ENCODE assay signal across 23 mouse cellular contexts in the genomic region with DNA sequence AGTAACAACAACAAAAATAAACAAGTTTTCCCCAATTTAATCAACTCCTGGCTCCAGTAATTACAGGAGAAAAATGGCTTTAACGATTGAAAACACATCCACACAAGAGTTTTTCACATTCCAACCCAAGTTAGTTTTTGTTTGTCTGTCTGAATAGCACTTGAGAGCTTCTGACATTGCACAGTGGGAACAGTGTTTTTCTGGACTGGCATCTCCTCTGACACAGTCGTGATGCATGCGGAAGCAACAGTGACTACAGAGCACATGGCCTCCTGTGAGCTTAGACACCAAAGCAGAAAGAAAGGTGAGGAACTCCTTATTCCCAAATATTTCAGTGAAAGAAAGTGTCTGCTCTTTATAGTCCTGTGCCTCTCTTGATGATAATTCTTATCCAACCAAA.
DNase-seq lines count a peak whose midpoint lies in the region; ATAC-seq lines count a peak whose summit lies in the region.
"Had no signal": no experiment of that assay in that cellular context is flagged by ENCODE, and none has a peak within 500 bp of the region (broad histone marks: within the 10 kb centered on the region; RNA-seq: fewer than 3 reads in every experiment).

No protein-coding gene starts in this region.

- peak; percentile 17 for DNase-seq in embryonic facial prominence, embryonic 11.5 days (ENCODE audit: low spot score)
- DNase-seq in embryonic facial prominence, embryonic 10.5 days (ENCODE audit: low spot score), result no peak
- no peak for DNase-seq in limb, embryonic 10.5 days (ENCODE audit: low spot score)
- no peak for DNase-seq in forebrain, embryonic 14.5 days (ENCODE audit: low spot score)
- DNase-seq in left cerebral cortex, adult 9 months (ENCODE audit: low spot score in 2 of 2), result no peak
- no peak for DNase-seq in spleen, postnatal 14 days (ENCODE audit: low spot score in 2 of 2)
- DNase-seq: adrenal gland, postnatal 10 days; B cell, adult 2 months; cerebellum, adult 11-12 months; cerebellum, adult 9-10 months; cerebellum, postnatal 25 days; gastrocnemius, postnatal 14 days; heart, adult 2 months; heart, postnatal 14 days had no signal

- no peaks in the 10 kb centered on the region; the same call in 1 of the 2 replicates for H3K4me1 ChIP-seq in embryonic facial prominence, embryonic 11.5 days (ENCODE audit: control insufficient read depth, insufficient read depth, low read length)
- H3K4me1 ChIP-seq in embryonic facial prominence, embryonic 10.5 days, result peaks cover 17% of the 10 kb centered on the region
- peaks cover 23% of the 10 kb centered on the region for H3K4me1 ChIP-seq in limb, embryonic 12.5 days (replicated peaks)
- H3K4me1 ChIP-seq in limb, embryonic 10.5 days, result peaks cover 13% of the 10 kb centered on the region
- H3K4me1 ChIP-seq in forebrain, embryonic 14.5 days (ENCODE audit: control insufficient read depth, insufficient read depth, low read length), result peaks cover 8% of the 10 kb centered on the region; the same call in 1 of the 2 replicates
- H3K4me1 ChIP-seq: heart, embryonic 15.5 days had no signal

- H3K9ac ChIP-seq in embryonic facial prominence, embryonic 11.5 days (replicated peaks; ENCODE audit: low read length), result no peak overlapping the region
- no peak overlapping the region for H3K9ac ChIP-seq in limb, embryonic 12.5 days (replicated peaks)
- H3K9ac ChIP-seq in forebrain, embryonic 14.5 days (ENCODE audit: low read length), result no peak overlapping the region
- H3K9ac ChIP-seq: heart, embryonic 15.5 days; hindbrain, embryonic 15.5 days had no signal

- no peak for ATAC-seq in embryonic facial prominence, embryonic 11.5 days (replicated peaks; ENCODE audit: insufficient number of reproducible peaks, low FRiP score, low TSS enrichment, low read depth)
- no peak for ATAC-seq in limb, embryonic 12.5 days (ENCODE audit: insufficient number of reproducible peaks, insufficient read depth, low FRiP score, low TSS enrichment, low read depth)
- peak; percentile 60; the same call in 1 of the 2 replicates for ATAC-seq in forebrain, embryonic 14.5 days
- ATAC-seq: CD4-positive, CD25-positive, alpha-beta regulatory T cell, adult 4 months; inflammation-experienced regulatory T-cells, adult 6 months; intestine, postnatal 0 days had no signal

- no peaks in the 10 kb centered on the region for H3K9me3 ChIP-seq in embryonic facial prominence, embryonic 11.5 days (replicated peaks; ENCODE audit: control insufficient read depth, low read length)
- H3K9me3 ChIP-seq in embryonic facial prominence, embryonic 10.5 days, result no peaks in the 10 kb centered on the region
- no peaks in the 10 kb centered on the region for H3K9me3 ChIP-seq in limb, embryonic 12.5 days
- H3K9me3 ChIP-seq in limb, embryonic 10.5 days (replicated peaks), result no peaks in the 10 kb centered on the region
- H3K9me3 ChIP-seq in forebrain, embryonic 14.5 days (replicated peaks; ENCODE audit: control insufficient read depth, low read length), result no peaks in the 10 kb centered on the region
- H3K9me3 ChIP-seq: G1E; heart, embryonic 15.5 days; hindbrain, embryonic 10.5 days; hindbrain, embryonic 15.5 days had no signal

- H3K27ac ChIP-seq in embryonic facial prominence, embryonic 11.5 days (replicated peaks; ENCODE audit: low read depth, low read length), result no peak overlapping the region
- H3K27ac ChIP-seq in embryonic facial prominence, embryonic 10.5 days (replicated peaks), result no peak overlapping the region
- H3K27ac ChIP-seq in limb, embryonic 12.5 days, result peak overlapping the region; percentile 31; the same call in 1 of the 2 replicates
- H3K27ac ChIP-seq in limb, embryonic 10.5 days, result no peak overlapping the region
- H3K27ac ChIP-seq in forebrain, embryonic 14.5 days (ENCODE audit: low read depth, low read length), result no peak overlapping the region
- H3K27ac ChIP-seq: heart, adult 2 months; heart, embryonic 15.5 days; hindbrain, embryonic 10.5 days; hindbrain, embryonic 15.5 days had no signal

- no peak overlapping the region for H3K4me3 ChIP-seq in embryonic facial prominence, embryonic 11.5 days (ENCODE audit: low read depth, low read length)
- no peak overlapping the region for H3K4me3 ChIP-seq in embryonic facial prominence, embryonic 10.5 days
- H3K4me3 ChIP-seq in limb, embryonic 12.5 days (replicated peaks), result no peak overlapping the region
- no peak overlapping the region for H3K4me3 ChIP-seq in limb, embryonic 10.5 days
- H3K4me3 ChIP-seq in forebrain, embryonic 14.5 days (ENCODE audit: low read depth, low read length), result no peak overlapping the region
- H3K4me3 ChIP-seq: heart, adult 2 months; heart, embryonic 15.5 days; hindbrain, embryonic 10.5 days; hindbrain, embryonic 15.5 days had no signal

- H3K36me3 ChIP-seq in embryonic facial prominence, embryonic 11.5 days (replicated peaks; ENCODE audit: control insufficient read depth, insufficient read depth, low read depth, low read length), result no peaks in the 10 kb centered on the region
- no peaks in the 10 kb centered on the region for H3K36me3 ChIP-seq in embryonic facial prominence, embryonic 10.5 days (replicated peaks)
- no peaks in the 10 kb centered on the region for H3K36me3 ChIP-seq in limb, embryonic 12.5 days
- H3K36me3 ChIP-seq in limb, embryonic 10.5 days, result no peaks in the 10 kb centered on the region
- no peaks in the 10 kb centered on the region for H3K36me3 ChIP-seq in forebrain, embryonic 14.5 days (ENCODE audit: control insufficient read depth, insufficient read depth, low read length)
- H3K36me3 ChIP-seq: G1E; heart, embryonic 15.5 days; hindbrain, embryonic 10.5 days; hindbrain, embryonic 15.5 days had no signal

- 34% methylated on average over 3 of the region's 3 CpGs for WGBS in embryonic facial prominence, embryonic 11.5 days
- WGBS in embryonic facial prominence, embryonic 10.5 days, result 45% methylated on average over 3 of the region's 3 CpGs
- 60% methylated on average over 3 of the region's 3 CpGs for WGBS in limb, embryonic 12.5 days
- 82% methylated on average over 3 of the region's 3 CpGs for WGBS in limb, embryonic 10.5 days
- WGBS in forebrain, embryonic 14.5 days, result 21% methylated on average over 3 of the region's 3 CpGs

- H3K27me3 ChIP-seq in embryonic facial prominence, embryonic 11.5 days (ENCODE audit: control insufficient read depth, insufficient read depth, low read length), result no peaks in the 10 kb centered on the region
- no peaks in the 10 kb centered on the region for H3K27me3 ChIP-seq in embryonic facial prominence, embryonic 10.5 days (replicated peaks; ENCODE audit: low read depth, poor library complexity, severe bottlenecking)
- H3K27me3 ChIP-seq in limb, embryonic 12.5 days, result no peaks in the 10 kb centered on the region
- no peaks in the 10 kb centered on the region for H3K27me3 ChIP-seq in limb, embryonic 10.5 days (ENCODE audit: low read depth, poor library complexity, severe bottlenecking)
- no peaks in the 10 kb centered on the region for H3K27me3 ChIP-seq in forebrain, embryonic 14.5 days (replicated peaks; ENCODE audit: control insufficient read depth, insufficient read depth, low read length)
- H3K27me3 ChIP-seq: hindbrain, embryonic 15.5 days had no signal

- no peak overlapping the region for H3K4me2 ChIP-seq in embryonic facial prominence, embryonic 11.5 days (ENCODE audit: low read depth, low read length)
- no peak overlapping the region for H3K4me2 ChIP-seq in limb, embryonic 12.5 days
- H3K4me2 ChIP-seq in forebrain, embryonic 14.5 days (ENCODE audit: low read length), result no peak overlapping the region
- H3K4me2 ChIP-seq: heart, embryonic 11.5 days; heart, embryonic 15.5 days; hindbrain, embryonic 15.5 days had no signal
